Mouse (Mus musculus) T-helper 17 cell (primary cell): Measurements from ENCODE around the gene Slc22a18.
"Not testable (repeated sequence)": the region's sequence is repeated elsewhere in the genome, so short reads cannot be mapped to it uniquely, and the experiment has no call there.

Experiments
- in situ Hi-C, 2 experiments: fragments of 300-600 bp; cut with MboI, MseI; formaldehyde crosslinking; loops; 1 replicate in 1 of 2; 2 replicates in 1 of 2; pipeline ENCODE4 v1.15.1; 2025; ENCODE audit warnings: high pct_unique_total_duplicates in 2 of 2

Gene Slc22a18

GRCm38 (mm10) chr7:143502418-143503200 lies 29.1 kb downstream of the Slc22a18 start, which contains the start of gene Phlda2:
Phlda2 (minus strand) TSS chr7:143503150.
- in situ Hi-C loops, result no loop called here

- in situ Hi-C loops, result no loop called here
These were observed 30.4 kb downstream of the Slc22a18 start for GRCm38 (mm10) chr7:143503926-143504325.

GRCm38 (mm10) chr7:143505411-143505810 lies 31.9 kb downstream of the Slc22a18 start:
- in situ Hi-C loops, result no loop called here

DNA sequence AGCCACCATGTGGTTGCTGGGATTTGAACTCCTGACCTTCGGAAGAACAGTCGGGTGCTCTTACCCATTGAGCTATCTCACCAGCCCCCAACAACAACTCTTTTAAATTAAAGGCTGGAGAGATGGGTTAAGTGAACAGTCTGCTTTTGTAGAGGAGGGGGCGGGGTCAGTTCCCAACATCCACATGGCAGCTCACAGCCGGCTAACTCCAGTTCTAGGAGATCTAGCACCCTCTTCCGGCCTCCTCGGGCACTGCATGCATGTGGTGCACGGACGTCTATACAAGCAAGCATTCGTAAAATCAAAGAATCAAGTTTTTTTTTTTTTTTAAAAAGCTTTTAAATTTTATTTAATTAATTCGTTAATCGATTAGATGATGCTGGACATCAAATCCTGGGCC lies 32.3 kb downstream of the Slc22a18 start:
- in situ Hi-C loops, result no loop called here

DNA sequence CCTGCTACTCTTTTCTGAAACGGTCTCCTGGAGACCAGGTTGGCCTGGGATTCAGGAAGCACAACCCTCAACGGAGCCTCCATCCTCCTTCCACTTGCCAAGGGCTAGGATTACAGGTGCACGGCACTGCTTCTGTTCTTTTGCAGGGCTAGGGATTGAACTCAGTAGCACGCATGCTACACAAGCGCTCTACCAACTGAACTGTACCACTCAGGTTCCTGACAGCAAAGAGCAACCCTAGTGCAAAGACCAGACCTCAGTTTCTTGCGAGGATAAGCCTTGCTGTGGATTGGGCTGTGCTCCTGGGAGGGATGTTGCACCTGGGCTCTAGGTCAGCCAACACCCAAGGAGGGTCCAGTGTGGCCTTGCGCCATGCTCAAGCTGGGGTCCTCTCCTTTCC lies 32.7 kb downstream of the Slc22a18 start:
- in situ Hi-C loops, result no loop called here

- in situ Hi-C loops, result no loop called here
These were observed 33.1 kb downstream of the Slc22a18 start for GRCm38 (mm10) chr7:143506675-143507074.

DNA sequence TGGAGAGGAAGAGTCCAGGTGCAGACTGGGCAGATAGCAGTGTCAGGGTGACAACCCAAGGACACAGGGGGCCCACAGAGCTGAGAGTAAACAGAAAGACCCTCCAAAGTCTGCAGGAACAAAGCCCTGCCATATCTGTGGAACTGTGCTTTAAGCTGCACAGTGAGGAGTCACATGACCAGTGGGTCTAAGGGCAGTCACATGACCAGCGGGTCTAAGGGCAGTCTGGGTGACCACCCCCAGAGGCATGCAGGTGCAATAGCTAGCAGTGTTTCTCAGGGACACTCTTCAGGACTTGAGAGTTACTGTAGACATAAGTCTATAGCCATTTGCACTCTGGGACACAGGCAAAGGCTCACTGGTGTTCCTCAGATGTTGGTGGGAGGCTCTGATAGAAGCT lies 36.0 kb downstream of the Slc22a18 start:
- in situ Hi-C loops, result no loop called here

GRCm38 (mm10) chr7:143510593-143511334 lies 37.2 kb downstream of the Slc22a18 start:
- in situ Hi-C loops, result no loop called here

GRCm38 (mm10) chr7:143511335-143511712 lies 37.8 kb downstream of the Slc22a18 start:
- in situ Hi-C loops, result no loop called here

GRCm38 (mm10) chr7:143513763-143514415 lies 40.4 kb downstream of the Slc22a18 start:
- in situ Hi-C loops, result no loop called here

DNA sequence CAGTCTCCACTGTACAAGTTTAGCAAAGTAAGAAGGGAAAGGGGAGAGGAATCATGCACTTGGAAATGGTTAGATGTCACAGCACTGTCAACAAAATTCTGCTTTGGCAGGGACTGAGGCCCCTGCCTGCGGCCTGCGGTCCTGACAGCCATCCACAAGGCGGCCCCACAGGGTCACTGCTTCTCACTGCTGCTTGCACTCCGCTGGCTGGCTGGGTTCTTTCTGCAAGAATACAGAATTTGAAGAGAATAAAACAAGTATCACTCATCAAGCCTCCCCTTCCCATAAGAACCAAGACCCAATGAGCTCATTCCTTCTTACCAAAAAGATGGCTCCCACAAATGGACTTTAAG lies 40.9 kb downstream of the Slc22a18 start:
- in situ Hi-C loops, result no loop called here

DNA sequence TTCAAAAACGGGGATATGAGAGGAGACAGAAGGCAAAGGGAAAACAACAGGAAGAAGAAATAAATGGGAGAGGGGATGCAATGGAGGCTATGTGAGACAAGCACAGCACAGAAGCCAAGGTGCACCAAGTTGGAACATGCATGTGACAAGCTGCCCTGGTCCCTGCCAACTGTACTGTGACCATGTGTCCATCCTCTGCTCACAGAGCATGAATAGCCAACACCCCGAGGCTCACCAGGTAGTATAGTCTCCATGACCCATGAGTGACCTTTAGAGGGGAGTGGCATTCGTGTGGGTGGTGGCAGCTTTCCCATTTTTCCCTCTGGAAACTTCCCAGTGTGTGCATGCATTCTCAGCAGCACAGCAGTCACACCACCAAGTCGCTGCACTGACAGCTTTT lies 45.8 kb downstream of the Slc22a18 start:
- in situ Hi-C loops, result no loop called here

GRCm38 (mm10) chr7:143532410-143532809 lies 58.9 kb downstream of the Slc22a18 start:
- in situ Hi-C loops, result no loop called here

- in situ Hi-C loops, result no loop called here
These were observed 59.7 kb downstream of the Slc22a18 start for GRCm38 (mm10) chr7:143533284-143533683.

DNA sequence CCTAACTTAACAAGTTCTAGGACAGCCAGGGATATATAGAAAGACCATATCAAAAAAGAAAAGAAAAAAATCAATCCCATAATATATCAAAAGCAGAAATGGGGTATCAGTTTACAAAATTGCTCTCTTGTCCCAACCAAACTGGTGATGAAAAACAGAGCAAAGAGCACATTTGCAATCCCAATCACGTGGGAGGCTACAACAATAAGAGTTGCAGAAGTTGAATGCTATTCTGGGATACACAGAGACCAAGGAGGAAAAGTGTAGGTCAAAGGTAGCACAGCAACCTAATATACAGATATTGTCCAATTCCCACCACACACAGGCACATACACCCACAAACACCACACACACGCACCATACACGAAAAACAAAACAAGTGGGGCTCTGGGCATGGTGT lies 62.7 kb downstream of the Slc22a18 start:
- in situ Hi-C loops, result no loop called here

DNA sequence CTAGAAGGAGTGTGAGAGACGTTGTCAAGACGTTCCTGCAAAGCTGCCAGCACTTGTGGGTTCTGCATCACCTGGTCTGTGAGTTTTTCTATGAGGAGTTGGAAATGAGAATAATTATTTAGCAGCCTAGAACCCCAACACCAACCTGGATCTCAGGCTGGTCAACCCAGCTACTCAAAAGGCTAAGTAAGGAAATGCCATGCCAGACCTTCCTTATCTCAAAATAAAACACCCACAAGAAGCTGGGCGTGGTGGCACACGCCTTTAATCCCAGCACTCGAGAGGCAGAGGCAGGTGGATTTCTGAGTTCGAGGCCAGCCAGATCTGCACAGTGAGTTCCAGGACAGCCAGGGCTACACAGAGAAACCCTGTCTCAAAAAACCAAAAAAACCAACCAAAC lies 64.7 kb downstream of the Slc22a18 start:
- in situ Hi-C loops, result not testable (repeated sequence)

DNA sequence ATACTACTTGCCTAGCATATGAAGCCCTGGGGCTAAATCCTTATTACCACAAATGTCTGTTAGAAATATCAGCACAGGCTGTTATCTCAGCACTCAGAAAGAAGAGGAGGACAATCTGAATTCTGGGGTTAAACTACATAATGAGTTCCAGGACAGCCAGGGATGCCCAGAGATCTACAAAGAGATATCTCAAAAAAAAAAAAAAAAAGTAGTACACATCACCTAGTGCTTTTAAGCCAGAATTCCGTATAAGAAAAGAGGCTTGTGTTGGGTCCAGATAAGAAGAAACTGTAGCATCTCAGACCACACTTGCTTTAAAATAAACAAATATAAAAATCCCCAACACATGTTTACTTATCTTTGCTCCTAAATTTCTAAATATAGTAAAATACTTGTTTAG lies 65.1 kb downstream of the Slc22a18 start:
- in situ Hi-C loops, result no loop called here

GRCm38 (mm10) chr7:143544368-143544767 lies 70.8 kb downstream of the Slc22a18 start:
- in situ Hi-C loops, result no loop called here

DNA sequence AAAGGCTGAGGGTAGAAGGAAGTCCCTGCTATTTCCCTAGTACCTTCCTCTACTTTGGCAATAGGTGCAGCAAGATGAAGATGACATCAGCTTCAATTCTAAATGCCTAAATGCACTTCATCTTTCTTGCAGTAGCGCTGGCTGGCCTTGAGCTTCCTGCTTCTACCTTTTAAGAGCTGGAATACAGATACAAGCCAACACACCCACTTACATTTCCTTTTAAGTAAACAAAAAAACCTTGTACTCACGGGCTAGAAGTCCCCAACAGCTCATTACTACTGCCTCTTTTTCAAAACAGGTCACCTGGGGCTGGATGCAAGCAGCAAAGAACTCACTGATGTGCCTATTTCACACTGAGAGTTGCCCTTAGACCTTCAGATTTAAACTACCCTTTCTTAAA lies 73.0 kb downstream of the Slc22a18 start:
- in situ Hi-C loops, result no loop called here

DNA sequence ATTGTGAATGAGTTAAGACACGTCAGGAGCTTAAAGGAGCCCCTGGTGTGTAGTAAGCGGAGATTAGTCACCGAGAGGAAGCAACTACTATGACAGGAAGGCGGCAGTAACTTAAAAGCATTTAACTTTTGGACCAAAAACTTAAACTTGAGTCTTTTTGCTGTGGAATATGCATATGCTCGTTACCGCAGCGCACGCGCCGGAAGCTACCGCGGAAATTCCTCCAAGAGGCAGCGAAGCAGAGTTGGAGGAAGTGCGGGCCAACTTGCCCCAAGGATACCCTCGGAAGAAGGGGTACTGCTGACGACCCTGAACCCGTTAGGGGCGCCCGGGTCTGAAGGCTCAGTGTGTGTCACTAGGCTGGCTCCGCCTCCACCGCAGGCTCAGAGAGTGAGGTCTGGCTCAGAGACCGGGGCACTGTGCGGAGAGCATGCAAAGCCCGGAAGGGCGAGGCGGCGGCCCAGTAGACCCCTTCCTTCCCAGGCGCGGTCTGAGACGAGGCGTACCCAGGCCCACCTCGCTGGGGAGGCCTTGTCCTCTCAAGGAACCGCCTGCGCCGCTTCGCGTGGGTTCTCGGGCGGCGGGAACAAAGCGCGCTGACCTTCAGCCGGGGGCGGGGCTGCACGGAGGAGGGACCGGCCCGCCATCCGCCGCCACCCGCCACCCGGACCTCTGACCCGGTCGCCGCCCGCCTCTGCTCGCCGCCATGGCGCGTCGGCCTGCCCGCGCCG lies 74.9 kb downstream of the Slc22a18 start:
- in situ Hi-C loops, result no loop called here
